Comparison of ENCODE assay signal across 10 mouse cellular contexts in genomic region chr7:81626460-81626859, GRCm38 (mm10). TPM values are rescaled to one million over a fixed set of nuclear protein-coding genes. Genes with fewer than 3 reads are reported as not detected.
A peak's percentile ranks its signal among the peaks of the same experiment; 100 is the strongest.
DNase-seq lines count a peak whose midpoint lies in the region; ATAC-seq and TF ChIP-seq lines count a peak whose summit lies in the region.
"Had no signal": no experiment of that assay in that cellular context is flagged by ENCODE, and none has a peak within 500 bp of the region (broad histone marks: within the 10 kb centered on the region; RNA-seq: fewer than 3 reads in every experiment).

No protein-coding gene starts in this region.

- no peak for TF ChIP-seq EP300 in heart, adult 2 months (IDR thresholded peaks at IDR 0.05; ENCODE audit: insufficient read depth, low read depth, low read length)

- 83% methylated on average over 2 of the region's 2 CpGs for WGBS in heart, adult 2 months
- 72% methylated on average over 2 of the region's 2 CpGs for WGBS in spleen, adult 2 months

- H3K27me3 ChIP-seq in heart, adult 2 months (ENCODE audit: control insufficient read depth, insufficient read depth, low read length), result no peaks in the 10 kb centered on the region
- H3K27me3 ChIP-seq in spleen, adult 2 months (ENCODE audit: control insufficient read depth, insufficient read depth, low read length), result no peaks in the 10 kb centered on the region
- H3K27me3 ChIP-seq: megakaryocyte, embryonic 14.5 days had no signal

- intact Hi-C loops in heart, adult 2 months (cut with DNase I), result no loop called here

- H3K36me3 ChIP-seq in heart, adult 2 months (ENCODE audit: control insufficient read depth, insufficient read depth, low read length), result no peaks in the 10 kb centered on the region
- H3K36me3 ChIP-seq in spleen, adult 2 months (ENCODE audit: control insufficient read depth, insufficient read depth, low read length), result no peaks in the 10 kb centered on the region

- TF ChIP-seq POLR2A in heart, adult 2 months (IDR thresholded peaks at IDR 0.05; ENCODE audit: insufficient read depth, low read depth, low read length), result no peak
- no peak for TF ChIP-seq POLR2A in spleen, adult 2 months (IDR thresholded peaks at IDR 0.05; ENCODE audit: low read depth, low read length)

- H3K4me3 ChIP-seq in heart, adult 2 months, result no peak overlapping the region
- no peak overlapping the region for H3K4me3 ChIP-seq in spleen, adult 2 months (ENCODE audit: extremely low read depth, insufficient read depth, insufficient read length)
- H3K4me3 ChIP-seq: erythroblast, embryonic 14.5 days; megakaryocyte, embryonic 14.5 days had no signal

- peak; percentile 42 for ATAC-seq in granulocyte monocyte progenitor cell, adult 5-6 weeks (replicated peaks; ENCODE audit: poor library complexity, severe bottlenecking)

- no peak for DNase-seq in heart, adult 2 months
- no peak for DNase-seq in heart, adult 8-10 months (ENCODE audit: low spot score)
- peak in 1 of 2 experiments; percentile 9 for DNase-seq in spleen, adult 2 months (ENCODE audit: low read depth in 1 of 2, low spot score in 2 of 2)
- DNase-seq in spleen, postnatal 36 days (ENCODE audit: low spot score in 2 of 2), result no peak
- peak; percentile 50 for DNase-seq in thymus, postnatal 14 days
- DNase-seq in urinary bladder, adult 2 months (ENCODE audit: low spot score), result no peak
- no peak for DNase-seq in right cerebral cortex, adult 2 months (ENCODE audit: low spot score in 2 of 2)

- no peaks in the 10 kb centered on the region for H3K79me2 ChIP-seq in heart, adult 2 months (replicated peaks; ENCODE audit: control insufficient read depth, insufficient read depth, low read length)

- H3K9ac ChIP-seq in heart, adult 2 months (ENCODE audit: low read depth, low read length), result no peak overlapping the region

- TF ChIP-seq CTCF in heart, adult 2 months (IDR thresholded peaks at IDR 0.05), result peak; percentile 72
- peak; percentile 7; the same call in 1 of the 2 replicates for TF ChIP-seq CTCF in spleen, adult 2 months (IDR thresholded peaks at IDR 0.05; ENCODE audit: extremely low read depth, insufficient read depth, insufficient read length, insufficient replicate concordance)

- H3K27ac ChIP-seq in heart, adult 2 months, result no peak overlapping the region
- H3K27ac ChIP-seq in spleen, adult 2 months (ENCODE audit: insufficient read depth, low read length), result no peak overlapping the region

- no peaks in the 10 kb centered on the region for H3K4me1 ChIP-seq in heart, adult 2 months (ENCODE audit: control insufficient read depth, insufficient read depth, low read length)
- no peaks in the 10 kb centered on the region for H3K4me1 ChIP-seq in spleen, adult 2 months (ENCODE audit: control insufficient read depth, insufficient read depth, insufficient read length)

RNA-seq across cellular contexts. Expression of gene Whamm, which starts 55.4 kb away (rescaled TPM):
- 1 to 10 TPM; 7.2 to 7.8 TPM for total RNA-seq in heart, adult 2 months (2021)
- 7.7 and 9.2 TPM in 2 replicates for polyA plus RNA-seq in heart, adult 2 months (2012; rRNA removed)
- total RNA-seq in heart, adult 8-10 months (2022), result 10 to 100 TPM in 1 of 4 experiments, 1 to 10 TPM in 3; 7.8 to 10.2 (median 8.4) TPM
- polyA plus RNA-seq in spleen, adult 2 months (2012; rRNA removed), result 21.4 and 34.6 TPM in 2 replicates
- total RNA-seq in granulocyte monocyte progenitor cell, adult 5-6 weeks (2014; fragmentation: Nextera tagmentation), result 9.2 and 14.1 TPM in 2 replicates
- total RNA-seq in granulocyte monocyte progenitor cell, adult 5-6 weeks (2017), result 18.4 and 19.3 TPM in 2 replicates
- 18.0 and 19.4 TPM in 2 replicates for polyA plus RNA-seq in urinary bladder, adult 2 months (2012; rRNA removed)

RNA-seq across cellular contexts. Expression of gene Fsd2, which starts 59.7 kb away (rescaled TPM):
- 100 to 1,000 TPM; 304 to 322 TPM for total RNA-seq in heart, adult 2 months (2021)
- 85.7 and 184 TPM in 2 replicates for polyA plus RNA-seq in heart, adult 2 months (2012; rRNA removed)
- 100 to 1,000 TPM; 349 to 382 (median 364) TPM for total RNA-seq in heart, adult 8-10 months (2022)
- polyA plus RNA-seq in spleen, adult 2 months (2012; rRNA removed), result 0.62 and 0.72 TPM in 2 replicates
- 0.66 TPM in 1 of 2 replicates, not detected in the other for total RNA-seq in granulocyte monocyte progenitor cell, adult 5-6 weeks (2014; fragmentation: Nextera tagmentation)
- 0.13 and 0.41 TPM in 2 replicates for total RNA-seq in granulocyte monocyte progenitor cell, adult 5-6 weeks (2017)
- polyA plus RNA-seq in urinary bladder, adult 2 months (2012; rRNA removed), result 0.29 and 0.33 TPM in 2 replicates
- polyA plus RNA-seq: erythroblast, embryonic 14.5 days had no signal

Comparison
In these comparisons a context has a peak if more than half of its experiments do, and no peak if none do; other contexts are left out.
1. RNA of gene Fsd2, which starts 59.7 kb away (total RNA-seq): 349 to 382 TPM in heart, adult 8-10 months and 304 to 322 TPM in heart, adult 2 months; 0.13 to 0.66 TPM in granulocyte monocyte progenitor cell, adult 5-6 weeks; every median in the first group is over 100 times any median in the second.